Mouse (Mus musculus) lung, postnatal 0 days (tissue): ENCODE measurements at regions not wholly inside any gene's neighbourhood (a gene's known extent, or its start where the extent isn't known, plus 50 kb on each side); places are given as distances from the start of the nearest gene placed in this dataset.

Experiments used
- CTCF ChIP-seq: IDR thresholded peaks from 2 replicates; pipeline ENCODE4 v1.5.1; 2016; ENCODE audit warnings: antibody characterized with exemption, mild to moderate bottlenecking
- EP300 ChIP-seq: IDR thresholded peaks from 2 replicates; pipeline ENCODE4 v1.6.1; 2016; ENCODE audit warnings: antibody characterized with exemption, mild to moderate bottlenecking, control low read depth

DNA sequence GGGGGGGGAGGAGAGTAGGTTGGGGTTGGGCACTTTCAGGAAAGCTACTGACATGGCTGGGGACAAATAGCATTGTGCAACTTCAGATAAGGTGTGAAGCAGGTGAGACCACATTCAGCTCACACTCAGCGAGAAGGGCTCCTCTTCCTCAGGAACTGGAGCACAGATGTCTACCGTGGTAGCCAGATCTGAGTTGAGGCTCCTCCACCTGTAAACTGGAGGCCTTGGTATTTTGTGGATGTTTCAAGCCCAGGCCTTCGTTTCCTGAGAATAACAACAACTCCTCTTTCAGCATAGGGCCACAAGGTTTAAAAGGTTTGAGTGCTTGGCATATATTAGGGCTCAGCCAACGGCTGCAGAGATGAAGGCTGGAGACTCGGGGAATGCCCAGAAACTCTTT lies 232.9 kb downstream of the Rplp1 start:
- TF ChIP-seq CTCF, result no peak
- TF ChIP-seq EP300, result no peak
